Mouse (Mus musculus) lung, postnatal 0 days (tissue): ENCODE results near the gene Saa4.

Source experiments
- CTCF ChIP-seq: IDR thresholded peaks from 2 replicates; pipeline ENCODE4 v1.5.1; 2016; ENCODE audit warnings: antibody characterized with exemption, mild to moderate bottlenecking
- EP300 ChIP-seq: IDR thresholded peaks from 2 replicates; pipeline ENCODE4 v1.6.1; 2016; ENCODE audit warnings: antibody characterized with exemption, mild to moderate bottlenecking, control low read depth

- no peak for TF ChIP-seq CTCF
- no peak for TF ChIP-seq EP300
These were observed 8.0 kb downstream of the Saa4 start for GRCm38 (mm10) chr7:46724396-46724795.
